Mouse (Mus musculus) stomach, postnatal 0 days (tissue): ENCODE measurements at regions not wholly inside any gene's neighbourhood (a gene's known extent, or its start where the extent isn't known, plus 50 kb on each side); places are given as distances from the start of the nearest gene placed in this dataset.

Experiments used
- CTCF ChIP-seq: IDR thresholded peaks from 2 replicates; pipeline ENCODE4 v1.5.1; 2016; ENCODE audit warnings: antibody characterized with exemption, low read depth, mild to moderate bottlenecking, moderate library complexity
- EP300 ChIP-seq: optimal IDR thresholded peaks from 2 replicates; pipeline ENCODE3; 2016; ENCODE audit warnings: antibody characterized with exemption

DNA sequence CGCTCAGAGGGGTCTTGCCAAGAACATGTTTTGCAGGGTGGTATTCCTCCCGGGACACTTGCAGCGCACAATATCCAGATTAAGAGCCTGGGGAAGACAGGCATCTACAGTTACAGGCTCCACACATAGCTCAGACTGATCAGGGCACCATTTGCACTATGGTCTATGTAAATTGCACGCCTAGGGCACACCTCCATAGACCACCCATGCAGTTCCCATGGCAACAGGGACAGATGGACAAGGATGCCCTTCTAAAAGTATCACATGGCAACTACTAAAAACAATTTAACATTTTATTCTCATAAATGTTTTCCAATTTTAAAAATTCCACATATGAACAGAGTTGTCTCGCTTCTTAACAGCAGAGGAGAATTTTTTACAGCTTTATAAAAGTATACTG, 158.7 kb upstream of the Actbl2 start:
- TF ChIP-seq EP300, result no peak
- no peak for TF ChIP-seq CTCF
